Mouse (Mus musculus): ENCODE results near the gene Akap6.

The Akap6 gene

GRCm38 (mm10) chr12:52847020-52847419 is 147.8 kb downstream of the Akap6 start:
- in situ Hi-C loops (cut with MboI, MseI): loop anchor here (25.0 kb wide), 1 partner anchor 360 kb away; no protein-coding TSS in a partner anchor

- in situ Hi-C loops (cut with MboI, MseI): loop anchor here (25.0 kb wide), 1 partner anchor 361 kb away; no protein-coding TSS in a partner anchor
These were observed 148.8 kb downstream of the Akap6 start for GRCm38 (mm10) chr12:52847830-52848518.

- in situ Hi-C loops (cut with MboI, MseI): loop anchor here (25.0 kb wide), 1 partner anchor 361 kb away; no protein-coding TSS in a partner anchor
These were observed 149.3 kb downstream of the Akap6 start for GRCm38 (mm10) chr12:52848519-52848855.

- in situ Hi-C loops (cut with MboI, MseI): loop anchor here (25.0 kb wide), 1 partner anchor 362 kb away; no protein-coding TSS in a partner anchor
These were observed 150.1 kb downstream of the Akap6 start for GRCm38 (mm10) chr12:52849297-52849696.

DNA sequence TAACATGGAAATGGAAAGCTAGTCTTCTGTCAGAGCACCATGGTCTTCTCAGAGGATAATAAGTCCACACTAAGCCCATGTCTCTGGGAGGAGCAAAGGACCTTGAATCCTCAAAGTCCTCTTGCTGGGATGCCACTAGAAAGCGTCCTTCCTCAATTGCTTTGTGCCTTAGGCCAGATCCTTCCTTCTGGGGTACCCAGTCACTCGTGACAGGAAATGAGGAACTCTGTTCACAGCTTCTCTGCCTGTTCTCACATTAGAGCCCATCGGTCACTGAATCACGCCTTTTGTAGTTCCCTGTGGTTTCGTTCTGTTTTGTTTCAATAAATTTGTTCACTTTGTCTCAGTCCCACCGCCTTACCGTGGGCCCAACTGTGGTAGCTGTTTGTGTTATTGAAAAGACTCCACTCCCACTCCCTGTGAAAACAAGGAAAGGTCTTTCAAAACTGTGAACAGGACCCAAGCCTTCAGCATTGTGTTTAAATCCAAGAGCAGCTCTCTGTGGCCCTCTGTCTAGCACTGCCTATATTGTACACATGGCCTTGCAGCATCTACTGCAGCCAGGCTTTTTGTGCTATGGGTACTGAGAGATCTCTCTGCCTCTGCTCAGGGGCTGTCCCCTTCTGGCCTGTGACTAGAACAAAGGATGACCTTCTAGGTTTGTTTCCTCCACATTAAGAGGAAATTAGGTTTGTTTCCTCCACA is 151.3 kb downstream of the Akap6 start:
- in situ Hi-C loops (cut with MboI, MseI): no loop called here

GRCm38 (mm10) chr12:52851221-52851620 is 152.0 kb downstream of the Akap6 start:
- in situ Hi-C loops (cut with MboI, MseI): no loop called here

DNA sequence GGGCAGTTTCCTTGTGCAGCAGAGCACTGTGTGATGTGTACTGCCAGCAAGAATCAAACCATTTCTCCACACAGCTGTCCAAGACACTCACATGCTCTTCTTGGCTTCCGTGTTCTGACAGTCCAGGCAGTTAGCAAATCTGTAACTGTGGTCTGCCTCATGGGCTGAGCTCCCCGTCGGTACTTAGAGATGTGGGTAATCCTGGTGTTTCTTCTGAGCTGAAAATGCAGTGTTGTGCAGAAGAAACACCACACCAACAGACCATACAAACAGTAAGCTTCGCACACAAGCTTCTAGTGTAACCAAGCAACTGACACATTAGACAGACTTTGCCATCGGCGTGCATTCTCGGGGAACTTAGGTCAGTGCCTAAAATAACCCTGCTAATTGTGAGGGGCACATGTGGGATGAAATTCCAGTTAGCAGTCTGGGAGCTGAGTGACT is 155.1 kb downstream of the Akap6 start:
- in situ Hi-C loops (cut with MboI, MseI): no loop called here

DNA sequence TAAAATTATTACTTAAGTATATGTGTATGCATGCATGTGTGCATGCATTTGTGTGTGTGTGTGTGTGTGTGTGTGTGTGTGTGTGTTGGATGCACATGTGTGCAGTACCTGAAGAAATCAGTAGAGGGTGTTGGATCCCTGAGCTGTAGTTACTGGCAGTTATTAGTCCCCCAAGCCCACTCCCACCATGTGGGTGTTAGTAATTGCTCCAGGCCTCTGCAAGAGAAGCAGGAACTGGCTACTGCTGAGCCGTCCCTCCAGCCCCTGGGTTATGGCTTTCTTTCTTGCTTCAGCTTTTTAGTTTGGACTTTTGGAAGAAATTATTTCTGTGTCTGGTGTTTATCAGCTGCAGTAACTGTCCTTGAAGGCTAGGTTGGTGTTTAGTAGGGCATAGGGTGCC is 156.9 kb downstream of the Akap6 start:
- in situ Hi-C loops (cut with MboI, MseI): no loop called here

DNA sequence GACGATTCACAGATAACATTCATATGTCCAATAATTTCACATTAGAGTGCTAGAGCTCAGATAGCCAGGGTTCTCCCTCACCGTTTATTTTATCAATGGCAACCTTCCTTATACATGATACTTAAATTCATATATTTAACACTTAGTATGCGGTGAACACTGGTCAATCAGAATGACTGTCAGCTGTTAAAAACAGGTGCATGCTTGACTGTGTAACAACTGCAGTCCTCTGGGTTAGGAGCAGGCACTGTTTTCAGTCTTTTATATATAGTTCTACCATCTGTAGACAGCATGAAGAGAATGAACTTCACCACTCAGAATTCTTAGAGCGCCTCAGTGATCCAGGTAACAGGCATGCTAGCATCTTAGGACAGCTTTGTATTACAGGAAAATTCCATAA is 158.1 kb downstream of the Akap6 start:
- in situ Hi-C loops (cut with MboI, MseI): no loop called here

GRCm38 (mm10) chr12:52861922-52862321 is 162.7 kb downstream of the Akap6 start:
- in situ Hi-C loops (cut with MboI, MseI): no loop called here

DNA sequence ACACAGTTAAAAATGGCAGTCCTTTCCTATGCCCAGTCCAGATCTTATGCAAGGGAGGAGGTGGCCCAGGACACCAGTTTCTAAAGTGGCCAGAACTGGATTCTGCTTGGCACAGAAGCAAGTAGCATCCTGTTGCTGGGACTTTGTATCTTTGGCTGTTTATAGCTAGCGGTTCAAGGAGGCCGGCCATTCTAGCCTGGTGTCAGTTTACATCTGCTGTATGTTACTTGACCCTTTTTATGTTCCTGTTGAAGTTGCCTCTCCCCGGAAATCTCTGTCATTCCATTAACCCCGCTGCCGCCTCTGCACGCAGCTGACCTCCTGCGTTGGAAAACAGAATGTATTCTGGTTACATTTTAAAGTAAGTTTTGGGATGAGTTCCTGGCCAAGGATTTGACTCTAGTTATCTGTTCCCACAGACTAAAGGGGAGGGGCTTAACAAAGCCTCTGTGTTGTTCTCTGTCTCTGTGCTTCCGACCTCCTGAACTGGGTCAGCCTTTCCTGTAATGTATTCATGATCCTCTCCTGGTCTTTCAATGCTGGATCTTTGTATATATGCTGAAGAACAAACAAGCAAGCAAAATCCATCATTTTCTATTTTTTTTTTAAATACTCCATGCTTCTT is 168.9 kb downstream of the Akap6 start:
- in situ Hi-C loops (cut with MboI, MseI): no loop called here

DNA sequence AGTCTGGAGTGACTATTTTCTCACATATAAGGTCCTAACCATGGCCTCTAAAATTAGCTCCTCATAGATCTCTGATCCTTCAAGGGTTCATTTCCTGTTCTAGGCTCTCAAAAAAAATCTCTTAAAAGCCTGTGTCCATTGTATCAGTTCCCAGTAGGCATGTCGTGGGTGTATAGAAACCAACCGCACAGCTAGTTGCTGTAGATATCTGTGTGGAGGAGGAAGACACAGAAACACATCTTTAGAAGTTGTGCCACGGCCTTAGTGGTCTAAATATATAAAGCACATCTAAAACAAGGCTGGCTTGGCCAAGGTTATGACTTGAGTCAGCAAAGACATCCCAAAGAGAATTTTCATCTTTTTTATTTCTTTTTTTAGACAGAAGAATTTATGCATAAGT is 172.4 kb downstream of the Akap6 start:
- in situ Hi-C loops (cut with MboI, MseI): no loop called here

DNA sequence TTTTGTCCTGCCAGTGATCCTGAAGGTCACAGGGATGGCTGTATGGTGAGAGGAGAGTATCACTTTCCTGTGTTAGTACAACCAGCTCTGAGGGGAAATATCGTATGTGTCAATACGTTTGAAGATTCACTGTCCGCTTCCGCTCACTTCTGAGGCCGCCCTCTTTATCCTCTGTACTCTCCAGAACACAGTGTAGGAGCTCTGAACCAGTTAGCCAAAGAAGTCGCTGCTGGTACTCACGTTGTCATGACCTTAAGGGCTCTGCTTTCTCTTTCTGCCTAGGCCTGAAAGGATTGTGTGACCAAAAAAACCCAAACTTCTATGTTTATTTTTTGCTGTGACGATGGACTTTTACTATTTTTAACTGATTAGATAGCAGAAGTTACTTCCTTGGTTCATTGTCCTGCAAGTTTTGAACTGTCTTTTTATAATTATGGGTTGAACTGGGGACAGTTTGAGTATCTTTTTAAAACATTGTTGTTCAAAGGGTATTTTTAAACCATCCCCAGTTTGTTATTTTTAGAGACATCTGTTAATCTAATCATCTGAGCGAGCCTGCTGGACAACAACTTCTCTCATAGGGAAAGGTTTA is 175.2 kb downstream of the Akap6 start:
- in situ Hi-C loops (cut with MboI, MseI): no loop called here

DNA sequence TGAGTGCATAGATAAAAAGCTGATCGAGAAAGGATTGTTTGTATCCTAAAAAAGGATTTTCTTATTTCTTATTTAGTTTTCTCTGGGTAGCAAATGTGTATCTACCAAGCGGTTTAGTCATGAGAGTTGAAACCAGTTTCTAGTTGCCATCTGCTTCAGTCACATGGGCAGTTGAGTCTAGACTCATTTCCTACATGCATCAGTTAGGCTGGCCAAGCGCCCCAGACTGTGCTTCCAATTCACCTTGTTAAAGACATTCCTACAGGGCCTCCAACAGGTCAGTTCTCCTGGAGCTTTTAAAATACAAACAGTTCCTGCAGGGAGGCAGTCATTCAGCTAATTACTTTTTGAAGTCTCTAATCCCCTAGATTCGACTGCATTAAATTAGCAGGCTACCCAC is 176.9 kb downstream of the Akap6 start:
- in situ Hi-C loops (cut with MboI, MseI): no loop called here

DNA sequence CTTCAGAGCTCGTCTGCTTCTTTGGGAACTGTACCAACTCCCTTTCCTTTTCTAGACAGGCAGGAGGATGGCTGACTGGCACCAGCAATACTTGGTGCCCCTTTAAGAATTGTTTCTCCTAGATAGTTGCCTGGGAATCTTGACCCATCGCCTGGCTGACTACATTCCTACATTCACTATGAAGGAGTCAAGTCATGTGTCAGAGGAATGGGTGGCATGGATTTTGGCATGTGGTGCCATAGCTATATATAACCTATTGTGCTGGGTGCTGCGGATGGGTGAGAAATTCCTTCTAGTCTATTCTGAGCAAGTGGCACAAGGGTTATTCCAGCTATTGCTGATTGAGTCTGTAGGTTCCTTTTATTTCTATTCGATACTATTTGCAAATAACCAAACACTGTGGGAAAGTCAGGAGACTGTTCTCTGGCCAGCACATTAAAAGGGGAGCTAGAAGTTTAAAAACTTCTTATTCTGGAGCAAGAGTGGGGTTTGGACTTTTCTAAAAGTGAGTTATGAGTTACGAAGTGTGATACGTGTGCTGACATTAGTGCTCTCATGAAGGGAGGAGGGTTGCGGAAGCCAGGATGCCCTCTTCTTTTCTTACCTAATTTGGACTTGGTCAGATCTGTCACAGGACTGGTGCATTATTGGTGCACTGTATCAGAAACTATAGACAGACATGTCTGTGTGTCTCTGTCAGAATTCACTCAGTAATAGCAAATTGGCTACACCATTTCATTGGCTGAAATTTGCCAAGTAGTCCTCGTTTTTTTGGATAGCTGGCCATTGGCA is 178.0 kb downstream of the Akap6 start:
- in situ Hi-C loops (cut with MboI, MseI): no loop called here

- in situ Hi-C loops (cut with MboI, MseI): no loop called here
These were observed 180.1 kb downstream of the Akap6 start for GRCm38 (mm10) chr12:52879324-52879723.

DNA sequence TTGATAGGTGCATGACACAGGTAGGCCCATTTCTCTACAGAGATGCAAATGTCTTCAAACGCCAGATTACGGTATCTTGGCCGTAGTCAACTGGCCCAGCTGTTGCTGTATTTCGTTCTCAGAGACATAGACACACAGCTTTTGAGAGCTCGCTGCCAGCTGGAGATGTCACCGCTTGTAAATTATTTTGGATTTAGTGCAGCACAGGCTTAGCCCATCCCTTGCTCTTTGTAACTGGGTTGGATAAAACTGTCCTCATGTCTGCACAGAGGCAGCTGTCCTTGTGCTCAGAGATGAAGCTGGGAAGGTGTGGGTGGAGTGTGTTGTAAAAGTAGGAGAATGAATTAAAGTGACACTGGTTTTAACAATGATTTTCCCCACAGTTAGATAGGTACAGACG is 193.3 kb downstream of the Akap6 start:
- in situ Hi-C loops (cut with MboI, MseI): no loop called here

GRCm38 (mm10) chr12:52893656-52894405 is 194.6 kb downstream of the Akap6 start:
- in situ Hi-C loops (cut with MboI, MseI): no loop called here

DNA sequence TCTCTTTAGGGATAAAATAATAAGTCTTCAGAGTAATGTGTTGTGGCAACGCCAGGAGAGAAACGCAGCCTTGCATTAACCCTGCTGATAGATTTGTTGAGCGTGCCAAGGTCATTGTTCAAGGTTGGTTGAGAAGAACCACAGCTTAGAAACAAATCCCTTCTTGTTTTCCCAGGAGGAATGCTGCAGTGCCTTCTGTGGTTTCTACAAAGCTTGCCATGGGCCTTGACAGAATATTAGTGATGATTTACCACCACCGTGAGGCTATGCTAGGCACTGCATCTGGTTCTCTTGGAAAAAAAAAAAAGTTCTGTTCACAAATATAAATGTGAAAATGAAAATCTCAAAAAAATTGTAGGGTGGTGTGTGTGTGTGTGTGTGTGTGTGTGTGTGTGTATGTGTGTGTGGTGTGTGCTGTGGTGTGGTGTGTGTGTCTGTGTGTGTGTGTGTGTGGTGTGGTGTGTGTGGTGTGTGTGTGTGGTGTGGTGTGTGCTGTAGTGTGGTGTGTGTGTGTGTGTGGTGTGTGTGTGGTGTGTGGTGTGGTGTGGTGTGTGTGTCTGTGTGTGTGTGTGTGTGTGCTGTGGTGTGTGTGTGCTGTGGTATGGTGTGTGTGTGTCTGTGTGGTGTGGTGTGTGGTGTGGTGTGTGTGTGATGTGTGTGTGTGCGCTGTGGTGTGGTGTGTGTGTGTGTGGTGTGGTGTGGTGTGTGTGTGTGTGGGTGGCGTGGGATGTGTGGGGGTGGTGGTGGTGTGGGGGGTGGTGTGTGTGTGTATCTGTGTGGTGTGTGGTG is 196.7 kb downstream of the Akap6 start:
- in situ Hi-C loops (cut with MboI, MseI): no loop called here

DNA sequence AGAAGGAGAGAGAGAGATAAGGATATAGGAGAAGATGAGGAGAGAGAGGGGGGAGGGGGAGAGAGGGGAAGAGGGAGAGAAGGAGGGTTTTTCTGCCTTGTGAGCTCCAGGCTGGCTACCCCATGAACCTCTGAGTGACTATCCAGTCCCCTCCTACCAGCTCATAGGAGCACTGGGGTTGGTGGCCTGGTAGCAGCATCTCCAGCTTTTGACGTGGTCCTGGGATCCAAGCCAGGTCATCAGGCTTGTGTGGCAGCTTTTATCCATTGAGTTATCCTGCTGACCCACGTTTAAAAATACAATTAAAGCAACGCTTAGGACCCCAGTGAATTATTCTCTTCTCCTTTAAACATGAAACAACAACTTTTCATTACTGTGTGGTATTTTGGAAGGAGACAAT is 197.6 kb downstream of the Akap6 start:
- in situ Hi-C loops (cut with MboI, MseI): no loop called here

All from T-helper 2 cell (primary cell).